Mouse (Mus musculus) lung, adult 2 months (tissue): ENCODE data around the gene Aox1.

Source experiments
- CTCF ChIP-seq: fragments of 200-500 bp; IDR thresholded peaks from 2 replicates; pipeline ENCODE4 v1.5.1; 2011; ENCODE audit warnings: mild to moderate bottlenecking, low read length, control low read depth; ENCODE audit not compliant: insufficient read depth
- POLR2A ChIP-seq: fragments of 200-500 bp; IDR thresholded peaks from 2 replicates; pipeline ENCODE4 v1.6.1; 2011; ENCODE audit warnings: low read depth, mild to moderate bottlenecking, control low read depth, low read length, borderline replicate concordance; ENCODE audit errors: extremely low read depth

DNA sequence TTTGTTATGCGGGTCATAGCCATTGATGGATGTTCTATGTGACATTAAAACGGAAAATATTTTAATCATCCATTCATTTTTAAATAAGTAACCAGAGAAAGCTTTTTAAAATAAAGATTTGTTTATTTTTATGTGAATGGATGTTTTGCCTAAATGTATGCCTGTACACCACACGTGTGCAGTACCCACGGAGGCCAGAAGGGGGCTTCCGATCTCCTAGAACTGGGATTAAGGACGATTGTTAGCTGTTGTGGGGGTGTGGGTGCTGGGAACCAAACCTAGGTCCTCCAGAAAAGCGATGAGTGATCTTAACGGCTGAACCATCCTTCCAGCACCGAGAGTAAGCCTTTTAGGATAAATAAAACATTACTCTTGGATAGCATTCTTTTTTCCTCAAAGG is 109.3 kb downstream of the Aox1 start:
- TF ChIP-seq CTCF (no peak), POLR2A (no peak)
